Mouse (Mus musculus) liver, embryonic 11.5 days (tissue): ENCODE measurements at regions not wholly inside any gene's neighbourhood (a gene's known extent, or its start where the extent isn't known, plus 50 kb on each side); places are given as distances from the start of the nearest gene placed in this dataset.

Experiments used
- ATAC-seq: fragments of 200-750 bp; cut with Nextera tagmentation; replicated peaks from 2 replicates; pipeline ENCODE4 v1.8.0; 2017; ENCODE audit warnings: moderate number of reproducible peaks, mild to moderate bottlenecking, moderate TSS enrichment, moderate library complexity; ENCODE audit not compliant: low FRiP score
- DNase-seq: peaks from one replicate; pipeline ENCODE4 v3.0.0-alpha.2; 2017; ENCODE audit warnings: low spot score
- H3K27ac ChIP-seq: fragments of 300-500 bp; sonication (generic); 2 replicates; pipeline ENCODE4 v1.5.1; 2014; ENCODE audit warnings: mild to moderate bottlenecking, low read depth, low read length, control low read depth
- H3K27me3 ChIP-seq: fragments of 300-500 bp; sonication (generic); replicated peaks from 2 replicates; pipeline ENCODE4 v1.6.1; 2014; ENCODE audit warnings: low read length, mixed read lengths; ENCODE audit not compliant: control insufficient read depth, insufficient read depth
- H3K36me3 ChIP-seq: fragments of 300-500 bp; sonication (generic); 2 replicates; pipeline ENCODE4 v1.6.1; 2014; ENCODE audit warnings: mild to moderate bottlenecking, low read length, moderate library complexity, mixed read lengths; ENCODE audit not compliant: control insufficient read depth, insufficient read depth
- H3K4me1 ChIP-seq: fragments of 300-500 bp; sonication (generic); replicated peaks from 2 replicates; pipeline ENCODE4 v1.6.1; 2014; ENCODE audit warnings: low read length, mixed read lengths; ENCODE audit not compliant: control insufficient read depth, insufficient read depth
- H3K4me2 ChIP-seq: fragments of 300-500 bp; sonication (generic); 2 replicates; pipeline ENCODE4 v1.6.1; 2014; ENCODE audit warnings: mild to moderate bottlenecking, control low read depth, moderate library complexity
- H3K4me3 ChIP-seq: fragments of 300-500 bp; sonication (generic); 2 replicates; pipeline ENCODE4 v1.5.1; 2014; ENCODE audit warnings: low read depth, low read length, control low read depth
- H3K9ac ChIP-seq: fragments of 300-500 bp; sonication (generic); 2 replicates; pipeline ENCODE4 v1.6.1; 2014; ENCODE audit warnings: low read depth, low read length, control low read depth
- H3K9me3 ChIP-seq: fragments of 300-500 bp; sonication (generic); 2 replicates; pipeline ENCODE4 v1.6.1; 2016; ENCODE audit warnings: low read length, inconsistent platforms, mixed read lengths; ENCODE audit not compliant: control insufficient read depth
- WGBS: fragments of 180-500 bp; shearing (Covaris S2); extraction: QIAGEN DNeasy Blood & Tissue Kit; methylation state at CpG from one replicate; pipeline ENCODE4 v1.1.7; 2014; 5-methylcytosine and 5-hydroxymethylcytosine counted together

- 75% methylated on average over 5 of the region's 5 CpGs for WGBS
- Histone ChIP-seq H3K9ac (no peak overlapping the region), H3K4me2 (no peak overlapping the region), H3K4me3 (no peak overlapping the region), H3K27ac (no peak overlapping the region), H3K27me3 (no peaks in the 10 kb centered on the region), H3K36me3 (no peaks in the 10 kb centered on the region), H3K4me1 (no peaks in the 10 kb centered on the region), H3K9me3 (no peaks in the 10 kb centered on the region)
- ATAC-seq (no peak), DNase-seq (no peak)
These were observed 288.9 kb upstream of the Dynlrb2 start for GRCm38 (mm10) chr8:116215909-116216308.

- no peaks in the 10 kb centered on the region for H3K9me3 ChIP-seq
- H3K4me3 ChIP-seq, result no peak overlapping the region
- no peaks in the 10 kb centered on the region for H3K4me1 ChIP-seq
- H3K4me2 ChIP-seq, result no peak overlapping the region
- no peak overlapping the region for H3K9ac ChIP-seq
- no peaks in the 10 kb centered on the region for H3K36me3 ChIP-seq
- WGBS, result 64% methylated on average over 5 of the region's 5 CpGs
- ATAC-seq, result no peak
- DNase-seq, result no peak
- H3K27ac ChIP-seq, result no peak overlapping the region
- H3K27me3 ChIP-seq, result no peaks in the 10 kb centered on the region
These were observed 289.4 kb upstream of the Dynlrb2 start for GRCm38 (mm10) chr8:116215286-116215860.

GRCm38 (mm10) chr8:116203631-116204030, 301.1 kb upstream of the Dynlrb2 start:
- Histone ChIP-seq H3K9me3 (no peaks in the 10 kb centered on the region), H3K36me3 (no peaks in the 10 kb centered on the region), H3K27me3 (no peaks in the 10 kb centered on the region), H3K4me2 (no peak overlapping the region), H3K27ac (no peak overlapping the region), H3K4me3 (no peak overlapping the region), H3K9ac (no peak overlapping the region), H3K4me1 (no peaks in the 10 kb centered on the region)
- ATAC-seq (no peak), DNase-seq (no peak)
- 63% methylated on average over 2 of the region's 2 CpGs for WGBS

GRCm38 (mm10) chr8:116200459-116200999, 304.2 kb upstream of the Dynlrb2 start:
- WGBS, result 81% methylated on average over 11 of the region's 11 CpGs

GRCm38 (mm10) chr8:116196623-116197184, 308.1 kb upstream of the Dynlrb2 start:
- Histone ChIP-seq H3K9ac (no peak overlapping the region), H3K4me2 (no peak overlapping the region), H3K4me3 (no peak overlapping the region), H3K4me1 (no peaks in the 10 kb centered on the region), H3K36me3 (no peaks in the 10 kb centered on the region), H3K27ac (no peak overlapping the region), H3K27me3 (no peaks in the 10 kb centered on the region), H3K9me3 (no peaks in the 10 kb centered on the region)
- WGBS, result 86% methylated on average over 9 of the region's 9 CpGs
- ATAC-seq (no peak), DNase-seq (no peak)

More at GRCm38 (mm10) chr8:116200459-116200999, 304.2 kb upstream of the Dynlrb2 start:
- Histone ChIP-seq H3K4me3 (no peak overlapping the region), H3K9me3 (no peaks in the 10 kb centered on the region), H3K27me3 (no peaks in the 10 kb centered on the region), H3K27ac (no peak overlapping the region), H3K4me2 (no peak overlapping the region), H3K9ac (no peak overlapping the region), H3K4me1 (no peaks in the 10 kb centered on the region), H3K36me3 (no peaks in the 10 kb centered on the region)
- no peak for DNase-seq
- no peak for ATAC-seq

- Histone ChIP-seq H3K9me3 (no peaks in the 10 kb centered on the region), H3K36me3 (no peaks in the 10 kb centered on the region), H3K4me3 (no peak overlapping the region), H3K27ac (no peak overlapping the region), H3K27me3 (no peaks in the 10 kb centered on the region), H3K4me1 (no peaks in the 10 kb centered on the region), H3K4me2 (no peak overlapping the region), H3K9ac (no peak overlapping the region)
- DNase-seq (no peak), ATAC-seq (no peak)
- 42% methylated on average over 3 of the region's 3 CpGs for WGBS
These were observed 312.7 kb upstream of the Dynlrb2 start for GRCm38 (mm10) chr8:116192096-116192495.

GRCm38 (mm10) chr8:116185206-116185605, 319.6 kb upstream of the Dynlrb2 start:
- H3K9ac ChIP-seq, result no peak overlapping the region
- H3K27ac ChIP-seq, result no peak overlapping the region
- 83% methylated on average over 7 of the region's 7 CpGs for WGBS
- H3K9me3 ChIP-seq, result no peaks in the 10 kb centered on the region
- no peaks in the 10 kb centered on the region for H3K27me3 ChIP-seq
- no peaks in the 10 kb centered on the region for H3K36me3 ChIP-seq
- no peak for ATAC-seq
- no peaks in the 10 kb centered on the region for H3K4me1 ChIP-seq
- no peak overlapping the region for H3K4me3 ChIP-seq
- H3K4me2 ChIP-seq, result no peak overlapping the region
- DNase-seq, result no peak

- Histone ChIP-seq H3K27me3 (no peaks in the 10 kb centered on the region), H3K9ac (no peak overlapping the region), H3K9me3 (no peaks in the 10 kb centered on the region), H3K27ac (no peak overlapping the region), H3K4me1 (no peaks in the 10 kb centered on the region), H3K4me3 (no peak overlapping the region), H3K36me3 (no peaks in the 10 kb centered on the region), H3K4me2 (no peak overlapping the region)
- DNase-seq (no peak), ATAC-seq (no peak)
- 59% methylated on average over 8 of the region's 8 CpGs for WGBS
These were observed 320.5 kb upstream of the Dynlrb2 start for GRCm38 (mm10) chr8:116184241-116184640.

GRCm38 (mm10) chr8:116177946-116178345, 326.8 kb upstream of the Dynlrb2 start:
- Histone ChIP-seq H3K36me3 (no peaks in the 10 kb centered on the region), H3K27ac (no peak overlapping the region), H3K9ac (no peak overlapping the region), H3K4me1 (no peaks in the 10 kb centered on the region), H3K27me3 (no peaks in the 10 kb centered on the region), H3K4me2 (no peak overlapping the region), H3K4me3 (no peak overlapping the region), H3K9me3 (no peaks in the 10 kb centered on the region)
- ATAC-seq (no peak), DNase-seq (no peak)
- 67% methylated on average over 2 of the region's 2 CpGs for WGBS
